Mouse (Mus musculus): ENCODE measurements around the gene Cdh26. TPM values are rescaled to one million over a fixed set of nuclear protein-coding genes. Genes with fewer than 3 reads are reported as not detected.

Cdh26 gene
- 0.36 TPM in 1 of 2 replicates, not detected in the other for polyA plus RNA-seq (2012; ENCODE audit: insufficient read depth, insufficient read length, missing spikeins)

DNA sequence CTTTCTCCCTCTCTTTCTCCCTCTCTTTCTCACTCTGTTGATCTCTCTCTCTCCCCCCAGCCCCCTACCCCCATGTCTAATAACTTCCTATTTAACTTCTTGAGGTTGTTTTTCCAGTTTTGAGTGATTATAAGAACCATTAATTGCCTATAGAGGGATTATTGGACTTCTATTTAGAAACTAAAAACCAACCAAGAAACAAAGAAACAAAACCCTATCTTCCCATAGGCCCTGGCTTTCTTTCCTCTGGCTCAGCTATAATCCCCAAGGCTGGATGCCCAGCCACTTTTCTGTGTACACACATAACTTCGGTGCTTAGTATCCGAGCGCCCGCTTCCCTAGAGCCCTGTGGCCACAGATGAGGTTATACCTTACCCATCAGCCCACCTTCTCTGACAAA, at the start of gene Cdh26:
Gene Cdh26 (plus strand): TSS at position 301 of the 400 bp plus-strand sequence.
- Histone ChIP-seq H3K4me1 (ENCODE audit: control insufficient read depth, insufficient read depth, insufficient read length, low read length) (no peaks in the 10 kb centered on the region), H3K4me3 (ENCODE audit: insufficient read depth, low read depth, low read length) (no peak within 1 kb of the TSS), H3K27ac (replicated peaks; ENCODE audit: low read depth, low read length) (no peak within 1 kb of the TSS)

DNA sequence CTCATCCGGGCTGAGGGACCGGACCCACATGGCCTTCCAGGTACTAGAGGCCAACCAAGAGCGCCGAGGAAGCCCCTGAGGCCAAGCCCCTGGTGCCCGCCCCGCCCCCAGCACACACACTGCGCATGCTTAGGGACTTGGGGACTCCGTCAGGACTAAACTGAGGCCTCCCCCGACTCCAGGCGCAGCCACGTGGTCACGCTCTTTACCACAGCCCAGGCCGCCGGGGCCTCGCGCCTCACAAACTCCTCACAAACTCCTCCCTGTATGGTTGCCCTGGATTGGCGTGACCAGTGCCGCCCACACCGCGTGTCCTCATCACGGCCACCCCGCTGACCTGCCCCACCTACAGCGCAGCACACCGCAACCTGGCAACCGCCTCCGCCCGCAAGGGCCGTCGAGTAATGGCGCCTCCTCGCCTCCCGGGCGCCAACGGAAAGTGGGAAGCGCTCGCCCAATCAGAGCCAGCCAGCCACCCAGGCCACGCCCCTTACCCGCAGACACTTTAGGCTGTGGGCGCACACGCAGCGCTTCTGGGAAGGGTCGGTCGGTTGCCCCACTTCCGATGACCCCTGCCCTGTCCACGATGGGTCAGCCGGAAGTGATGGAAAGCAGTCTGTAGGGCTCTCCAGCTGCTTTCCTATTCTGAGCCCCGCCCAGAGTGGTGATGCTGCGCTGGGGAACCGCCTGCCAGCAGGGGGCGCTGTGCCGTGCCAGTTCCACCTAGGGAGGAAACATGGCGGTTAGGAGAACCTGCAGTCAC, 23.1 kb upstream of the Cdh26 start, which contains the start of gene Sycp2:
Gene Sycp2 (minus strand): TSS at position 633 of the 763 bp plus-strand sequence.
- Histone ChIP-seq H3K4me1 (ENCODE audit: control insufficient read depth, insufficient read depth, insufficient read length, low read length) (peaks cover 7% of the 10 kb centered on the region; the same call in 1 of the 2 replicates), H3K27ac (replicated peaks; ENCODE audit: low read depth, low read length) (peak within 1 kb of the TSS; percentile 64), H3K4me3 (ENCODE audit: insufficient read depth, low read depth, low read length) (no peak within 1 kb of the TSS)

DNA sequence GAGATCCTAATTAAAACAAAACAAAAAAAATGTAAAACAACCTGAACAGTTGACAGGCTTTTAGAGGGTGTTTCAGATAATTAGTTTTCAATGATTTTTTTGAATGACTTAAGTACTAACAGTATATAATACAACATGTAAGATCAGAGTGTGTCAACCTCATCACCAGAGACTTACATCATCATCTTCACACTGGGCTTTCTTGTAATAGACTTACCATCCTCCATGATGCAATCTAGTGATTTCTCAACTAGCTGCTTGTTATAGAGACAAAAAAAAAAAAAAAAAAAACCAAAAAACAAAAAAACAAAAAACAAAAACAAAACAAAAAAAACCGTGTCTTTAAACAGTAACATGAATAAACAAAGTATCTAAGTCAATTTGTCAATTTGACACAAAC, 21.3 kb upstream of the Cdh26 start:
- Histone ChIP-seq H3K4me3 (ENCODE audit: insufficient read depth, low read depth, low read length) (no peak overlapping the region), H3K4me1 (ENCODE audit: control insufficient read depth, insufficient read depth, insufficient read length, low read length) (peaks cover 7% of the 10 kb centered on the region), H3K27ac (replicated peaks; ENCODE audit: low read depth, low read length) (peak overlapping the region; percentile 77; the same call in 1 of the 2 replicates)

DNA sequence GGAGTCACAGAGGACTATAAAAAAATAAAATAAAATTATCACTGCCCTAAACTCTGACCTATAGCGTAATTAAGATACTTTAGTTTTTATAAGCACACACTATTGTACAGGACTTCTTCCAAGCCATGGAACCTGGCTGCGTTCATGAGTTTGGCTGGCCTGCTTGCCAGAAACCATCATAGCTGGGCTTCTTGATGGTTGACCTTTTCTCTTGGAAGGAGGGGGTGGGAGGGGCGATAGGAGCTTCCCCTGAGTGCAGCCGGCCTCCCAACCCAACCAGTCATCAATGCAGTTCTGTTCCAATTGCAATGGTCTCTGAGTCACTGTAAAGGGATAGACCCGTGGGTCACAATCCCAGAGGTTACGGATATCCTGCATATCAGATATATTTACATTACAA, 20.0 kb upstream of the Cdh26 start:
- peaks cover 9% of the 10 kb centered on the region for H3K4me1 ChIP-seq (ENCODE audit: control insufficient read depth, insufficient read depth, insufficient read length, low read length)
- H3K27ac ChIP-seq (replicated peaks; ENCODE audit: low read depth, low read length), result peak overlapping the region; percentile 75
- no peak overlapping the region for H3K4me3 ChIP-seq (ENCODE audit: insufficient read depth, low read depth, low read length)

DNA sequence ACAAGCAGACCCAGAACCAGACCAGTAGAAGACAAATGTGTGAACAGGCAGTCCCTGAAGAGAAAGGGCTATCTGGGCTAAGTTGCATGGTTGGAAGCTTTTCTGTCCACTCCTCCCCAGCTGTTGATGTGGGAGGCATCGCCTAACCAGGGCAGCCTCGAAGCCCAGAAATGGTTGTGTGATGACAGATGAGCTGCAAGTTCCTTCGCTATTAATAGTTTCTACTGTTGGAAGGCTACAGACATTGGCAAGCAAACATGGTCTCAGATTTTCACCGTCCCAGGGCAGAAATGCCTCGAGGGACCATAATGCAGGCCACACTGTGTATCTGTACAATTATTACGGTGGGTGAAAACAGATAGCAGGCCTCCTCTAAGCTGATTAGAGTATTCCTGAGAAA, 17.7 kb upstream of the Cdh26 start:
- Histone ChIP-seq H3K27ac (replicated peaks; ENCODE audit: low read depth, low read length) (peak overlapping the region; percentile 94; the same call in 1 of the 2 replicates), H3K4me3 (ENCODE audit: insufficient read depth, low read depth, low read length) (peak overlapping the region; percentile 96), H3K4me1 (ENCODE audit: control insufficient read depth, insufficient read depth, insufficient read length, low read length) (peaks cover 9% of the 10 kb centered on the region)

DNA sequence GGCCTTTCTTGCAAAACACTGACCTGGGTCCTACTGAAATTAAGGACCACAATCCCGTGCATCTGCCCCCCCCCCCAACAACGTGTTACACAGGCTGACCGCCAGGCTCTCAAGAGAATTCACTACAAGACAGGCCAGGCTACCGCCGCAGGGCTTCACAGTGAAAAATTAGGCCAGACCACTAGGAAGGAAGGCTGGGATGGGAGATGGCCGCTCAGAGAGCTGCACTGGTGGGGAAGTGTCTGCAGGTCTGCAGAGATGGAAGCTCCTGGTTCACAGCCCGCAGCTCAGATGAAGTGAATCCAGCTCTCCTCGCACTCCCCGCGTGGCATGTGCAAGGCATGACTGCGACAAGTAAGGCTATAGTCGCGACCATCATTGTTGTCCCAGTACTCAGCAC, 17.2 kb upstream of the Cdh26 start:
- peak overlapping the region; percentile 94 for H3K27ac ChIP-seq (replicated peaks; ENCODE audit: low read depth, low read length)
- H3K4me1 ChIP-seq (ENCODE audit: control insufficient read depth, insufficient read depth, insufficient read length, low read length), result peaks cover 9% of the 10 kb centered on the region
- H3K4me3 ChIP-seq (ENCODE audit: insufficient read depth, low read depth, low read length), result peak overlapping the region; percentile 96

DNA sequence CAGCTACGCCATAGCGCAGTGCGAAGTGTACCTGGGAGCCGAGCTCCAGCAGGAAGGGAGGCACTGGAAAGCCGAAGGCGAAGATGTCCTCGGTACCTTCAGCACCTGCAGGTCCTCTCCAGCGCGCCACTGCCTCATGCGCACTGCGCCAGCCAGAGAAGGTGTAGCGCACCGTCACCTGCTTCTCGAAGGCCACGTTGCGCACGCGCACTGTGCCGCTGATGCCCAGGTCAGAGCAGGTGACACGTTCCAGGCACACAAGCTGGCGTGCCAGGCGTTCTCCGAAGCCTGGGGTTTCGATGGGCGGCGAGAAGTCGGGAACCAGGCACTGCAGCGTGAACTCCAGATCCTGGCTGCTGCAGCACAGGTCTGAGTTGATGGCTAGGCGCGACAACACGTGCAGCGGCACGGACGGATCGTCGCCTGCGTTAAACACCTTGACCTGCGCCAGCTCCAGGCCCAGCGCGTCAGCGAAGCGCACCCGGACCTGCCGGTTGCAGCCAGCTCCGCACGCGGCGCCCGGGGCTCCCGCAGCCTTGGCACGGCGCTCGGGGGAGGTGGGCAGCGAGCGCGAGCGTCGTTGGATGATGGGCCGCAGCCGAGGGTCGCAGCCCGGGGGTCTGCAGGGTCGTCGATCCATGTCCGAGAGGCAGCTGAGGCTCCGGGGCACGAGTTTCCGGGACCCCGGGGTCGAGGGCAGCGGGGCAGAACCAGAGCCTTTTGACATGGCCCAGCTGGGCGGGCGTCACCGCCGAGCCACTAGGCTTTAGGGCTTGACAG, 16.7 kb upstream of the Cdh26 start:
- Histone ChIP-seq H3K4me1 (ENCODE audit: control insufficient read depth, insufficient read depth, insufficient read length, low read length) (peaks cover 9% of the 10 kb centered on the region), H3K27ac (replicated peaks; ENCODE audit: low read depth, low read length) (peak overlapping the region; percentile 94), H3K4me3 (ENCODE audit: insufficient read depth, low read depth, low read length) (peak overlapping the region; percentile 96)

DNA sequence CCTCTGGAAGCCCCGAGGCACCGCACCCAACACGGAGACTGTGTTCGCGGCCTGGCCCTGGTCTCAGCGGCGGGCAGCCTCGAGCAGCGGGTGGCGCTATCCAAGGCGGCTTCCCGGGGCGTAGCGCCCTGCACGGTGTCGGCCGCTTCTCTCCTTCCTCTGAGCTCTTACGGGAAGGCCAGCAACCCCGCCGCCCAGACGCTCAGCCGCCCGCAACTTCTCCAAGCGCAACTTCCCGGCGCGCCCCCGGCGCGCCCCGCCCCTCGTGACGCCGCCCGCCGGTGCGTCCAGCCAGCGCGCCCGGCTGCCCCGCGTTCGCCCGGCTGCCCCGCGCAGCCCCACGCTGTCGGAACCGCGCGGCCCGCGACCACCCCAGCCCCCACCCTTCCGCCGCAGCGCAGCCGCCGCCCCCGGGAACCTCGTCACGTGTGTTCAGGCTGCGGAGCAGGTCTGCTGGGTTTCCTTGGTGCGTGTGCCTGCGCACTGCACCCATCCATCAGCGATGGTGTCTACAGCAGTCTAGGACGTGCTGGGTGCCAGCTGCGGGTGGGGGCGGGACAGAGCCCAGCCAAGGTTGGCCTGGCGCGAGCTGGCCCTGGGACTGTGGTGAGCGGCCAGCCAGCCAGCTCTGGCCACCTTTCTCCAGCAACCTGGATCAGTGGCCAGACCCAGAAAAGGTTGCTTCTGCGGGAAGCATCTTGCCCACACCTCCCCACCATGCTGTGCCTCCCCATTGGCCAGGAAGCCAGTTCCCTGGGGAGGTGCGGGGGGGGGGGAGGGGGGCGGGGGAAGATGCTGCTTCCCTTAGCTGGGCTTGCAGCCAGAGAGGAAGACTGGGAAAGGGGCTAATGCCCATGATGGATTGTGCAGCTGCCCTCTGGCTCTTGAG, 15.8 kb upstream of the Cdh26 start, which contains the start of the genes Ppp1r3d and Fam217b:
Gene Ppp1r3d (minus strand): TSS at position 212 of the 889 bp plus-strand sequence.
Gene Fam217b (plus strand): TSS at position 264 of the 889 bp plus-strand sequence.
- H3K4me3 ChIP-seq (ENCODE audit: insufficient read depth, low read depth, low read length), result peak within 1 kb of the TSS; percentile 96
- peaks cover 6% of the 10 kb centered on the region for H3K4me1 ChIP-seq (ENCODE audit: control insufficient read depth, insufficient read depth, insufficient read length, low read length)
- H3K27ac ChIP-seq (replicated peaks; ENCODE audit: low read depth, low read length), result peak within 1 kb of the TSS; percentile 94

DNA sequence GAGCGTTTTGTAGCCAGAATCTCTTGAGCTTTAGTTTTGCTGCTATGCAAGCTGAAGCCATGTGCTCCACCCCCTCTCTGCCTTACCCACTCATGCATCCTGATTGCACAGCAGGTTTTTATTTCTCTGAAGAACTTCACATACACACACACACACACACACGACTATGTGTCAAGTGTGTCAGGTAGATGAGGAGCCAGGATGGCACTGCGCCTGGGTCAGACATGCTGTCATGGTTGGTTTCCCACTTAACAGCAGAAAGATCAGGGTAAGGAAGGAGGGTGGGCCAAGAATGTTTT, 15.2 kb upstream of the Cdh26 start:
- peak overlapping the region; percentile 29 for H3K4me3 ChIP-seq (ENCODE audit: insufficient read depth, low read depth, low read length)
- H3K27ac ChIP-seq (replicated peaks; ENCODE audit: low read depth, low read length), result 0 out of 2 replicates have a peak overlapping the region, but pooled peaks have one; percentile 52
- peaks cover 6% of the 10 kb centered on the region; the same call in 1 of the 2 replicates for H3K4me1 ChIP-seq (ENCODE audit: control insufficient read depth, insufficient read depth, insufficient read length, low read length)

DNA sequence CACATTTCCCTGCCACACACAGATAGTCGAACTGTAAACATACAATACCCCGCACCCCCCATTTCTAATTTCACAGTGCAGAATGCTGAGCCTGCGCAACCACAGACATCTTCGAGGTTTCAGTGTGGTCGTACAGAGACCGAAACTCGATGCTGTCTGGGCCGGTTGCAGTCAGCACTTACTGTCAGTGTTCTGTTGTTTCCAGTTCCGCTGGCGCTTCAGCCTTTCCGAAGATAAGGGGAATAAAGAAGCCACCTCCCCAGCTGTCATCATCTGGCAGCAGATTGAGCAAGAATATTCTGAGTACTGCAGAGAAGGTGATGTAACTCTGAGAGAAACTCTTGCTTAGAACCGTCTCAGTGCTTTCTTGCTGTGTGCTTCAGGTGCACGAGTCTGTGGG, 13.9 kb upstream of the Cdh26 start:
- Histone ChIP-seq H3K4me3 (ENCODE audit: insufficient read depth, low read depth, low read length) (no peak overlapping the region), H3K27ac (replicated peaks; ENCODE audit: low read depth, low read length) (no peak overlapping the region), H3K4me1 (ENCODE audit: control insufficient read depth, insufficient read depth, insufficient read length, low read length) (peaks cover 2% of the 10 kb centered on the region; the same call in 1 of the 2 replicates)

DNA sequence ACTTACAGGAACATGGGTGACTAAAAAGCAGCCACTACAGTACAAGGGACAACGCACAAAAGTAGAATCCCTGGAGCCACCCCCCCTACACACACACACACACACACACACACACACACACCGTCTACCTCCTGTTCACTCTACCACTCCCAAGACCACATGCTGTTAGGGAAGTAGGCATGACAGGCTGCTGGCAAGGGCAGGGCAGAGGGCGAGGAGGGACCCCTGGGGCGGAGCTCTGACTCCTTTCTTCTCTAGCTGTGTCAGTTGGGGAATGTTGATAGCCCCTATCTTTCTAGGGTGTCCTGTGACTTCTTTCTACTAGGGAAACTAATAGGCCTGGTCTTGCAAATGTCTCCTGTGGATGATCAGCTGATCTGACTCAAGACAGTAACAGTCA, 13.4 kb upstream of the Cdh26 start:
- Histone ChIP-seq H3K4me3 (ENCODE audit: insufficient read depth, low read depth, low read length) (no peak overlapping the region), H3K27ac (replicated peaks; ENCODE audit: low read depth, low read length) (no peak overlapping the region), H3K4me1 (ENCODE audit: control insufficient read depth, insufficient read depth, insufficient read length, low read length) (peaks cover 2% of the 10 kb centered on the region; the same call in 1 of the 2 replicates)

DNA sequence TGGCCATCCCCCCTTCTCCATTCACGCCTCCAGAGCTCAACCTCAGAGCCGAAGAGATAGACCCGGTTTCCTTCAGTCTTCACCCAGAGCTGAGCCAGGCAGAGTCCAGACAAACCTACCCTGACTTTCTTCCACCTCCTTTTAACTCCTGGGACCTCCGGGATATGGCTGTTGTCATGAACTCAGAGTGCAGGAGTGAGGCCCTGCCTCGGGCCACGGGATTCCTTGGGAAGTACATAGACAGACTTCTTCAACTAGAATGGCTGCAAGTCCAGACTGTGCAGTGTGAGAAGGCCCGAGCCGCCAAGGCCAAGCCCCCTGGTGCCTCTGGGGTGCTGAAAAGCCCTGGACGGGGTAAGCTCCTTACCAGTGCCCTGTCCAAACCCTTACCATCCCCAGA, 9.8 kb upstream of the Cdh26 start:
- no peak overlapping the region for H3K4me3 ChIP-seq (ENCODE audit: insufficient read depth, low read depth, low read length)
- H3K4me1 ChIP-seq (ENCODE audit: control insufficient read depth, insufficient read depth, insufficient read length, low read length), result no peaks in the 10 kb centered on the region
- H3K27ac ChIP-seq (replicated peaks; ENCODE audit: low read depth, low read length), result no peak overlapping the region

DNA sequence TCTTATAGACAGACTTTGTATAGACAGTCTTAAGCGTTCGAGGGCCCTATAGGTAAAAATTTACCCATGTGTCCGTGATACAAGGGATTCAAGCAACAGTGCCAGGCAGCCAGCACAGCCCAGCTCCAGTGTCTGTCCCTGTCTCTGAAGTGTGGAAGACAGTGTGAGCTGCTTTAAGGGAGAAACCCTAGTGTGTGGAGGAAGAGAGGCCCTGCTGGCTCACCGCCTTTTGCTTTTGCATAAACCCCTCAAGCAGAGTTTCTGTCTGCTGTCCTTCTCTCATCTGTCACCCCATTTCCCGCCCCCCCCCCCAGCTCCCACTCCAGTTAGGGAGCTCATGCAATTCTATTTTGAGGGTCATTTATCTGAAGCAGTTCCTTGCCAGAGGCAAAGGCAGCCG, 8.7 kb upstream of the Cdh26 start:
- Histone ChIP-seq H3K4me3 (ENCODE audit: insufficient read depth, low read depth, low read length) (no peak overlapping the region), H3K4me1 (ENCODE audit: control insufficient read depth, insufficient read depth, insufficient read length, low read length) (no peaks in the 10 kb centered on the region), H3K27ac (replicated peaks; ENCODE audit: low read depth, low read length) (no peak overlapping the region)

DNA sequence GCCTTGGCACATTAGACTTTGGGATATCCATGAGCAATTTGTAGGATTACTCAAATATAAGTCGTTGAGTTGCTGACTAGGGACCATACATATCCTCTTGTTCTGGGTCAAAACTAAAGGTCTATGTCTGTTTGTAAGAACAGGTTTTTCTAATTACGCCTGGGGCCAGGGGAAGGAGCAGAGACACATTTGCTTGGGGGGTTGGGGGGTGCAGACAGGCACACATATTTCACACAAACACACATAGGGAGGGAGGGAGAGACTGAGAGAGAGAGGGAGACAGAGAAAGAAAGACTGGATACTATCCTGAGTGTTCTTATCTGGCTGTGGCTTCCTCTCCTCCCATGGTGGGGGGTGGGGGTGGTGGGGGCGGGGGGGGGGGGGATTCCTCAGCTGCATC, 8.1 kb upstream of the Cdh26 start:
- no peak overlapping the region for H3K4me3 ChIP-seq (ENCODE audit: insufficient read depth, low read depth, low read length)
- H3K27ac ChIP-seq (replicated peaks; ENCODE audit: low read depth, low read length), result no peak overlapping the region
- no peaks in the 10 kb centered on the region for H3K4me1 ChIP-seq (ENCODE audit: control insufficient read depth, insufficient read depth, insufficient read length, low read length)

DNA sequence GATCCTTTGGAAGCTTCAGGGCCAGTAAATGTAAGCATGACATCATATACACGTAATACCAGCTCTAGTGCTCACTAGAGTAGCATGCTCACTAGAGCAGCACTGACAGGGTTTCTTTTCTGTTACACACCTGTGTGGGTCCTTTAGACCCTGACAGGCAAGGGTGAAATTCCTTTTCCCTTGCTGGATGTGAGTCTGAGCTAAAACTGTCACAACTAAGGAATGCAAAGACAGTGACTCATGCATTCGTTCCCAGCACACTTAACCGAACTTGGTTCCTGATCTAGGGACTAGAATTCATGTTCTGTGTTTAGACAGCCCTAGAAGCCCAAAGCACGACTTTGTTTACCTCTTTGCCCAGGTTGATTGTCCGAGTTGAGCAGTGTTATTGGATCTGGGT, 7.1 kb upstream of the Cdh26 start:
- Histone ChIP-seq H3K4me1 (ENCODE audit: control insufficient read depth, insufficient read depth, insufficient read length, low read length) (no peaks in the 10 kb centered on the region), H3K4me3 (ENCODE audit: insufficient read depth, low read depth, low read length) (no peak overlapping the region), H3K27ac (replicated peaks; ENCODE audit: low read depth, low read length) (no peak overlapping the region)
